ENCODE assay signal across 17 mouse cellular contexts in genomic region chr10:8749537-8749936, GRCm38 (mm10).
DNase-seq lines count a peak whose midpoint lies in the region; ATAC-seq lines count a peak whose summit lies in the region.
"Had no signal": no experiment of that assay in that cellular context is flagged by ENCODE, and none has a peak within 500 bp of the region (broad histone marks: within the 10 kb centered on the region; RNA-seq: fewer than 3 reads in every experiment).

No protein-coding gene starts in this region.

- ATAC-seq in forebrain, embryonic 16.5 days = peak; percentile 34; the same call in 1 of the 2 replicates
- ATAC-seq in midbrain, embryonic 16.5 days = peak; percentile 74
- ATAC-seq: intestine, embryonic 15.5 days had no signal

- intact Hi-C loops in heart, postnatal 14 days (cut with DNase I) = loop anchor here (5.0 to 10.0 kb wide), 2 partner anchors 323 to 925 kb away; partner anchors contain the start of gene Samd5
- intact Hi-C loops in left cerebral cortex, postnatal 4 days (cut with DNase I) = no loop called here

- no peak overlapping the region for H3K4me2 ChIP-seq in forebrain, embryonic 16.5 days (ENCODE audit: low read length)
- no peak overlapping the region for H3K4me2 ChIP-seq in midbrain, embryonic 16.5 days (ENCODE audit: low read length)
- H3K4me2 ChIP-seq: intestine, embryonic 15.5 days; limb, embryonic 12.5 days; stomach, embryonic 15.5 days had no signal

- no peaks in the 10 kb centered on the region for H3K27me3 ChIP-seq in forebrain, embryonic 16.5 days (replicated peaks; ENCODE audit: control insufficient read depth, insufficient read depth, low read length)
- H3K27me3 ChIP-seq in midbrain, embryonic 16.5 days (ENCODE audit: control insufficient read depth, insufficient read depth, low read depth, low read length) = no peaks in the 10 kb centered on the region
- H3K27me3 ChIP-seq: intestine, embryonic 15.5 days; limb, embryonic 12.5 days; stomach, embryonic 15.5 days had no signal

- 24% methylated on average over 11 of the region's 11 CpGs for WGBS in forebrain, embryonic 16.5 days
- WGBS in midbrain, embryonic 16.5 days = 24% methylated on average over 11 of the region's 11 CpGs

- peaks cover 9% of the 10 kb centered on the region; the same call in 1 of the 2 replicates for H3K4me1 ChIP-seq in forebrain, embryonic 16.5 days (replicated peaks; ENCODE audit: control insufficient read depth, insufficient read depth, low read length)
- H3K4me1 ChIP-seq in midbrain, embryonic 16.5 days (ENCODE audit: control insufficient read depth, insufficient read depth, low read length) = peaks cover 5% of the 10 kb centered on the region; the same call in 1 of the 2 replicates
- H3K4me1 ChIP-seq: intestine, embryonic 15.5 days; stomach, embryonic 15.5 days had no signal

- H3K36me3 ChIP-seq in forebrain, embryonic 16.5 days (ENCODE audit: control insufficient read depth, insufficient read depth) = no peaks in the 10 kb centered on the region
- H3K36me3 ChIP-seq in midbrain, embryonic 16.5 days (ENCODE audit: control insufficient read depth, insufficient read depth, low read length) = no peaks in the 10 kb centered on the region
- H3K36me3 ChIP-seq: G1E; intestine, embryonic 15.5 days had no signal

- no peaks in the 10 kb centered on the region for H3K9me3 ChIP-seq in forebrain, embryonic 16.5 days (ENCODE audit: control insufficient read depth, low read length)
- no peaks in the 10 kb centered on the region for H3K9me3 ChIP-seq in midbrain, embryonic 16.5 days (replicated peaks; ENCODE audit: control insufficient read depth, low read length, poor library complexity, severe bottlenecking)
- H3K9me3 ChIP-seq: intestine, embryonic 15.5 days; limb, embryonic 12.5 days; stomach, embryonic 15.5 days had no signal

- H3K9ac ChIP-seq in forebrain, embryonic 16.5 days (replicated peaks; ENCODE audit: low read depth, low read length) = no peak overlapping the region
- no peak overlapping the region for H3K9ac ChIP-seq in midbrain, embryonic 16.5 days (ENCODE audit: low read depth, low read length)
- H3K9ac ChIP-seq: intestine, embryonic 15.5 days; limb, embryonic 12.5 days; liver, embryonic 14.5 days; stomach, embryonic 15.5 days had no signal

- H3K27ac ChIP-seq in forebrain, embryonic 16.5 days (ENCODE audit: low read length) = no peak overlapping the region
- H3K27ac ChIP-seq in midbrain, embryonic 16.5 days (ENCODE audit: low read length) = peak overlapping the region; percentile 24; the same call in 1 of the 2 replicates
- H3K27ac ChIP-seq: intestine, embryonic 15.5 days; kidney, postnatal 0 days; limb, embryonic 12.5 days; liver, embryonic 14.5 days; stomach, embryonic 15.5 days had no signal

- H3K4me3 ChIP-seq in forebrain, embryonic 16.5 days (replicated peaks; ENCODE audit: low read length) = no peak overlapping the region
- no peak overlapping the region for H3K4me3 ChIP-seq in midbrain, embryonic 16.5 days (ENCODE audit: low read depth, low read length)
- H3K4me3 ChIP-seq: intestine, embryonic 15.5 days; limb, embryonic 12.5 days; stomach, embryonic 15.5 days had no signal

- DNase-seq in heart, adult 11 months = peak; percentile 84
- DNase-seq in heart, postnatal 14 days = no peak
- DNase-seq in left cerebral cortex, postnatal 4 days = peak; percentile 38
- DNase-seq in left cerebral cortex, adult 11 months (ENCODE audit: low spot score) = no peak
- no peak for DNase-seq in lung, postnatal 10 days
- DNase-seq: adrenal gland, adult 2 months; cerebellum, adult 18-20 months; lung, postnatal 14 days; spleen, adult 18-20 months had no signal

Comparison
In these comparisons a context has a peak if more than half of its experiments do, and no peak if none do; other contexts are left out.
1. DNase-seq: peak in heart, adult 11 months (single experiment) and left cerebral cortex, postnatal 4 days (single experiment); none in heart, postnatal 14 days (0 of 2), left cerebral cortex, adult 11 months (single experiment) and lung, postnatal 10 days (single experiment).